Mouse (Mus musculus): Measurements from ENCODE around the gene Bex6.

- TF ChIP-seq CTCF (IDR thresholded peaks at IDR 0.05; ENCODE audit: low read depth, low read length) (no peak), POLR2A (IDR thresholded peaks at IDR 0.05; ENCODE audit: extremely low read depth, insufficient read depth, low read length) (no peak)
These were observed 35.9 kb upstream of the Bex6 start for GRCm38 (mm10) chr16:32143766-32144165.
